Mouse (Mus musculus) erythroblast, embryonic 14.5 days (primary cell): ENCODE measurements around the gene Zfp853.

Source experiments
- GATA1 ChIP-seq: IDR thresholded peaks from 2 replicates; pipeline ENCODE4 v1.6.1; 2012; ENCODE audit warnings: low read length, inconsistent platforms, mixed read lengths
- TAL1 ChIP-seq: IDR thresholded peaks from 3 replicates; pipeline ENCODE4 v1.6.1; 2012; ENCODE audit warnings: low read length, inconsistent platforms, mixed read lengths

DNA sequence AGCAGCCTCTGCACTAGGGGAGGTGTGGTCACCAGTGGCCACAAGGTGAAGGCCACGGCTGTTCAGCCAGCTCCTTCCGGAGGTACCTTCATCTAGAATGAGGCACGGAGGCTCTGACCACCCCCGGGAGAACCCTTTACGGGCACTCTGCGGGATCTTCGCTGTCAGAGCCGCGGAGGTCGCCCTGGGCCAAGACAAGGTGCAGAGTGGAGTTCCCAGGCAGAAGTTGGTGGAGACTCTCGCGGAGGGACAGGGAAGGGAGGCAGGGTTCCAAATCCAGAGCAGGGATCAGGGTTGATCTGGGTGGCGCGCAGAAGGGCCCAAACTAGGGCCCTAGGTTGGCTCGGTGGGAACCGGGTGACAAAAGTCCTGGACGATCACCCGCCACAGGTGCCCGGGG, 544 bp downstream of the Zfp853 start:
- TF ChIP-seq TAL1 (no peak), GATA1 (no peak)
